Mouse (Mus musculus) hindbrain, embryonic 14.5 days (tissue): ENCODE data around the gene Wfdc15b. TPM values are rescaled to one million over a fixed set of nuclear protein-coding genes. Genes with fewer than 3 reads are reported as not detected.
"Not testable (repeated sequence)": the region's sequence is repeated elsewhere in the genome, so short reads cannot be mapped to it uniquely, and the experiment has no call there.

Experiments
- ATAC-seq: fragments of 200-750 bp; cut with Nextera tagmentation; 2 replicates; pipeline ENCODE4 v1.8.0; 2017; ENCODE audit warnings: moderate number of reproducible peaks, mild to moderate bottlenecking, moderate TSS enrichment, moderate library complexity; ENCODE audit not compliant: low FRiP score
- DNase-seq: peaks from one replicate; pipeline ENCODE4 v3.0.0-alpha.2; 2015; ENCODE audit warnings: low spot score
- H3K27ac ChIP-seq: fragments of 300-500 bp; sonication (generic); 2 replicates; pipeline ENCODE4 v1.5.1; 2014; ENCODE audit warnings: mild to moderate bottlenecking, moderate library complexity
- H3K27me3 ChIP-seq: fragments of 300-500 bp; sonication (generic); 2 replicates; pipeline ENCODE4 v1.6.1; 2014; ENCODE audit warnings: mild to moderate bottlenecking, low read length, mixed read lengths; ENCODE audit not compliant: control insufficient read depth, insufficient read depth
- H3K36me3 ChIP-seq: fragments of 300-500 bp; sonication (generic); replicated peaks from 2 replicates; pipeline ENCODE4 v1.6.1; 2014; ENCODE audit not compliant: control insufficient read depth, insufficient read depth
- H3K4me1 ChIP-seq: fragments of 300-500 bp; sonication (generic); replicated peaks from 2 replicates; pipeline ENCODE4 v1.6.1; 2014; ENCODE audit warnings: antibody characterized with exemption, low read length, mixed read lengths; ENCODE audit not compliant: control insufficient read depth, insufficient read depth
- H3K4me2 ChIP-seq: fragments of 300-500 bp; sonication (generic); replicated peaks from 2 replicates; pipeline ENCODE4 v1.6.1; 2014; ENCODE audit warnings: mild to moderate bottlenecking, moderate library complexity
- H3K4me3 ChIP-seq: fragments of 300-500 bp; sonication (generic); replicated peaks from 2 replicates; pipeline ENCODE4 v1.5.1; 2014; ENCODE audit warnings: mild to moderate bottlenecking, low read length
- H3K9ac ChIP-seq: fragments of 300-500 bp; sonication (generic); 2 replicates; pipeline ENCODE4 v1.6.1; 2014
- H3K9me3 ChIP-seq: fragments of 300-500 bp; sonication (generic); 2 replicates; pipeline ENCODE4 v1.6.1; 2016; ENCODE audit warnings: low read length; ENCODE audit not compliant: control insufficient read depth
- WGBS: fragments of 180-500 bp; shearing (Covaris S2); extraction: QIAGEN DNeasy Blood & Tissue Kit; methylation state at CpG from one replicate; pipeline ENCODE4 v1.1.7; 2014; 5-methylcytosine and 5-hydroxymethylcytosine counted together
- polyA plus RNA-seq: library from polyadenylated mRNA; unstranded; fragments of >200 nt; fragmentation: Nextera tagmentation; extraction: Ambion mirVana; gene quantifications from 2 replicates; pipeline ENCODE4 v1.2.1, GENCODE M21; 2014

The Wfdc15b gene
- polyA plus RNA-seq, 1 experiment from 2014 or later: not detected

DNA sequence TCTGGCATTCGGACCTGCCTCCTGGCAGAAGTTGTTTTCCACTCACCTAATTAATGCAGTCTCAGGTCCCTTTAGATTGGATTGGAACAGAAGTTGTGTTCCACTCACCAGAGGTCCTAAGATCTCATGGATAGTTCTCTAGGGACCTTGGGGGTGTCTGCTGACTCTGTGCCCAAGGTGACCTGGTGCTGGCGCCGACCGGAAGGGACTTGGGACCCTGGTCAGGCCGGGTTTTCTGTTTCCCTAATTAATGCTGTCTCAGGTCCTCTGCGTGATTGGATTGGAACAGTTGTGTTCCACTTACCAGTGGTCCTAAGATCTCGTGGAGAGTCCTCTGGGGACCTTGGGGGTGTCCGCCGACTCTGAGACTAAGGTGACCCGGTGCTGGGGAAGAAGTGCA, 15.4 kb downstream of the Wfdc15b start:
- not testable (repeated sequence) for H3K9me3 ChIP-seq, H3K4me3 ChIP-seq, H3K27me3 ChIP-seq, H3K9ac ChIP-seq, H3K36me3 ChIP-seq, H3K4me2 ChIP-seq, H3K27ac ChIP-seq, H3K4me1 ChIP-seq, ATAC-seq, DNase-seq
- 89% methylated on average over 10 of the region's 10 CpGs for WGBS

DNA sequence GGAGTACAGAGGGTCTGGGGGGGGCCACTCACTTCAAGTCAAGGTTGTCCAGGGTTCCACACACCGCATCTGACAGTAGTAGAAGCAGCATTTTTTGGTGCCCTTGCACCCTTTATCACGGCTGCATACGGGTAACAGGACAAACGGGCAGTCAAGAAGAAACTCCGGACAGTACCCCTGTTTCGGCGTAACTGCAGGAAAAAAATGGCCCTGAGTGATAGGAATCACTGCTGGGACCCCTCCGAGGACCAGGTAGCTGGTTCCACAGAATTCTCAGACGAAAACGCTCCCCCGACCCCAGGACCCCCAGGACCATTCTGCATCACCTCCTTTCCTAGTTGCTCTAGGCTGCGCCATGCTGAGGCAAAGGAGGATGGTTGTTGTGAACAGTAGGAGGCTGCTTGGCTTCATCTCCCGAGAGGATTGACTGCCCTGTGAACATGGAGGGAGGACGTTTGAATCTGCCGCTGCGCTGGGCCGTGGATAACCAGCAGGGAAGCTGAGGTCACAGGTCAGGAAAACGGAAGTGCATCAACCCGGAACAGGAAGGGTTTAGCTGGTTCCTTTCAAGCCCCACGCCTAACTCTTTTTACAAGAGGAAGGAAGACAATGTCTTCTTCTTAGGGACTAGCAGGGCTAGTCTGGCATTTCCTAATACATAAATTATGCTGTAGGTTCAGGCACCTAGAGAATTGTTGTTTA, 21.7 kb downstream of the Wfdc15b start, which contains the start of gene Wfdc15a:
Gene Wfdc15a (minus strand): TSS at position 505 of the 702 bp plus-strand sequence.
- Histone ChIP-seq H3K27ac (no peak within 1 kb of the TSS), H3K4me3 (no peak within 1 kb of the TSS), H3K4me2 (no peak within 1 kb of the TSS), H3K27me3 (no peaks in the 10 kb centered on the region), H3K36me3 (no peaks in the 10 kb centered on the region), H3K9ac (no peak within 1 kb of the TSS), H3K9me3 (no peaks in the 10 kb centered on the region), H3K4me1 (no peaks in the 10 kb centered on the region)
- WGBS: 75% methylated on average over 20 of the region's 20 CpGs
- DNase-seq (no peak), ATAC-seq (no peak)

DNA sequence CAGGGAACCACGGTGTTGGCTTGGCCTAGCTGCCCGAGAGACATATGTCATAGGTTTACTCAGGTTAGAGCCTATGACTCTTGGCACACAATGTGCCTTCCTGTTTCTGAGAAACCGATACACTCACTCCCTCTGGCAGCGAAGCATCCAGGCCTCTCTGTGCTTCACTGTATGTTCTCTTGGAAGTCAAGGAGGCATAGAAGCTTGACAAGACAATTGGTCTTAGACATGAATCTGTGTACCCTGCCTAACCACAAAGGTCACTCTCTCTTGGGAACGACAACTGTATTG, 24.8 kb downstream of the Wfdc15b start:
- no peak overlapping the region for H3K9ac ChIP-seq
- no peaks in the 10 kb centered on the region for H3K27me3 ChIP-seq
- no peaks in the 10 kb centered on the region for H3K36me3 ChIP-seq
- no peak overlapping the region for H3K4me2 ChIP-seq
- H3K9me3 ChIP-seq: no peaks in the 10 kb centered on the region
- no peak overlapping the region for H3K4me3 ChIP-seq
- DNase-seq (no peak), ATAC-seq (no peak)
- H3K27ac ChIP-seq: no peak overlapping the region
- no peaks in the 10 kb centered on the region for H3K4me1 ChIP-seq
- 85% methylated on average over 5 of the region's 5 CpGs for WGBS

DNA sequence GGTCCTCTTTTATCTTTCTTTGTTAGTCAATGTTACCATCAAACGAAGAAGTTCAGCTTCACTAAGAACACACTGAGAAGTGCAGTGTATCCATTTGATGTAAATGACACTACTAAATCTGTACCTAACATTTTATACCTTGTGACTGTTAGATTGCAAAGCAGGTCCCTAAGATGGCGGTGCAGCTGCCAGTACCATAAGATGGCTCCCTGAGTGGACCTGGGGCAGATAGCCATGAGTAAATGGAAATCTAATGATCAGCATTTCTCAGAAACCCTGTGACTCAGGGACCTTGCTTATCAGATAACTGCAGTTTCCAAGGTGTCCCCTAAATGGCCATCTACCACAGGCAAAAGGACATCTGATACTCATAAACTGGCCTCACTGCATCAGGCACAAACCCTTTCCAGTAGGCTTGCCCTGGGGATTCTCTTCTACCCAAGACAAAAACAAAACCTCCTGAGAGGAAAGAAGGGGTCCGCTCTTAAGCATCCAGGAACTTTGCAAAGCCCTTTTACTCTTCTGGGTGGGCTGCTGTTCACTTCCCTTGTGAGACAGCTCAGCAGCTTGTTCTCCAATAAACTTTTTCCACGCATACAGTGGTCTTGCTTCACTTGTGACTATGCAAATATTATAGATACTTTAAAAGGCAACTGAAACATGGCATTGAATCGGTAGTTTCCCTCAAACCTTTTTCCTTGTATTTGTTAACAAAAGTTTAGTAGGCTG, 25.3 kb downstream of the Wfdc15b start:
- H3K27me3 ChIP-seq: no peaks in the 10 kb centered on the region
- H3K4me2 ChIP-seq: no peak overlapping the region
- WGBS: 89% methylated on average over 5 of the region's 5 CpGs
- no peak overlapping the region for H3K4me3 ChIP-seq
- no peak overlapping the region for H3K9ac ChIP-seq
- H3K36me3 ChIP-seq: no peaks in the 10 kb centered on the region
- DNase-seq (no peak), ATAC-seq (no peak)
- no peaks in the 10 kb centered on the region for H3K4me1 ChIP-seq
- no peaks in the 10 kb centered on the region for H3K9me3 ChIP-seq
- no peak overlapping the region for H3K27ac ChIP-seq

DNA sequence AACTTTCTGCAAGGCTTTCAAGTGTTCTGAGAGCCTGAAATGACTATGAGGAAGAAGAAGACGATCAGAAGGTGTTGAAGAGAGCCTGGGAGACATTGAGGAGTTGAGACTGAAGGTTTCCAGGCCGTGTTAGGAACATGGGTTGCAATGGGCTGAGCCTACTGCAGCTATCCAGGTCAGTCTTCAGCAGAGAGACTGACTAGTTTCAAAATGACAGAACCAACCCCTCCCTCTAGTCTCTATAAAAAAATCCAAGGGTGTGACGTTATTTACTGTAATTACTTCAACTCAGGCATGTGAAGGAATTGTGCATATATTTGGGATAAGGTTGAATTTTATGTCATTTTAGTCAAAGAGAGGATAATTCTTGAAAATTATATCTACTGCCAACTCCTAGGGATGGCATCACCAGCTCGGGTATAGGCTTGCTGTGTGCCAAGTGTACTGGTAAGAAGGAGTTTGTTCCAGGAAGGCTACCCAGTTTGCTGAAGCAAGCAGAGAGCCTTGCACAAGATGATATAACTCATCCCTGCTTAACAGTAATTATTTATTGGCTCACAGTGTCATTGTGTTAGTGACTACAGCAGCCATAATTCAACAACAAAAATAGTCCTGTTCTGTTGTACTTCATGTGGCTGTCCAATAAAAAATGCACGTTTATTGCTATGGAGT, 26.4 kb downstream of the Wfdc15b start:
- DNase-seq (no peak), ATAC-seq (no peak)
- H3K27ac ChIP-seq: no peak overlapping the region
- no peaks in the 10 kb centered on the region for H3K36me3 ChIP-seq
- WGBS: 83% methylated on average over 5 of the region's 5 CpGs
- H3K4me2 ChIP-seq: no peak overlapping the region
- no peak overlapping the region for H3K4me3 ChIP-seq
- H3K4me1 ChIP-seq: no peaks in the 10 kb centered on the region
- H3K9me3 ChIP-seq: no peaks in the 10 kb centered on the region
- no peaks in the 10 kb centered on the region for H3K27me3 ChIP-seq
- H3K9ac ChIP-seq: no peak overlapping the region

DNA sequence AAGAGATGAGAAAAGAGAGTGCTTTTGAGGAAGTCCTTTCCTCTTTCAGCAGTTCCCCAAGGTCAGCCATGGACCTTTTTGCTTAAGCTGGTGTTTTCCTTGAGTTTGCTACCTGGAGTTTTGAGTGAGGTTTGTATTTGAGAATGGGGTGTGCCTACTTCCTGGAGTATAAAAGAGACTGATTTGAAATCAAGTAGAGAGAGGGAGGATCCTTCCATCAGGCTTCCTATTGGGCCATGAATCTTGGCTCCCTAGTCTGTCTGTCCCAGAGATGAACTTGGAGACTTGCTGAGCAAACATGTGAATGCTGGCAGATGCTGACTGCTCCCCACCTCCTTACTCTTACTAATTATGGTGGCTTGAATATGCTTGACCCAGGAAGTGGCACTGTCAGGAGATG, 29.2 kb downstream of the Wfdc15b start:
- Histone ChIP-seq H3K9me3 (no peaks in the 10 kb centered on the region), H3K4me3 (no peak overlapping the region)
- no peak for ATAC-seq

DNA sequence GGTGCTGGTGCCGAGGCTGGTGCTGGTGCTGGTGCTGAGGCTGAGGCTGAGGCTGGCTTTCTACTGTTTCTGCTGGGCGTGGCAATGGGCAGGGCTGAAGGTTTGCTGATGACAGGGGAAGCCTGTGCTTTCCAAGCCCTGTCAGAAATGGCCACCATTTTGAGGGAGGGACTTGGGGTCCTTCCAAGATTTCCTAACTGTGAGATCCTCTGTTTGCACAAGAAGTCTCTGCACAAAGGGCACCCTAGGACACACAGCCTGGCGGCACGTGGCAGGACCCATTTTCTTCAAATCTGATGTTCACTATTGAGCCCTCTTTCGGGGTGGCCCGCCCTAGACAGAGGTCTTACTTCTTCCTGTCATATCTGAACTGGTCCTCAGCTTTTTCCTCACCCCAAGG, 30.9 kb downstream of the Wfdc15b start, which contains the start of gene Wfdc12:
Gene Wfdc12 (minus strand): TSS at position 33 of the 400 bp plus-strand sequence.
- H3K9me3 ChIP-seq: no peaks in the 10 kb centered on the region
- H3K36me3 ChIP-seq: no peaks in the 10 kb centered on the region
- H3K4me1 ChIP-seq: no peaks in the 10 kb centered on the region
- DNase-seq (no peak), ATAC-seq (no peak)
- H3K9ac ChIP-seq: no peak within 1 kb of the TSS
- 94% methylated on average over 6 of the region's 6 CpGs for WGBS
- no peak within 1 kb of the TSS for H3K4me2 ChIP-seq
- H3K27me3 ChIP-seq: no peaks in the 10 kb centered on the region
- no peak within 1 kb of the TSS for H3K27ac ChIP-seq
- H3K4me3 ChIP-seq: no peak within 1 kb of the TSS

More for the DNA sequence above, 29.2 kb downstream of the Wfdc15b start:
- no peak overlapping the region for H3K4me2 ChIP-seq
- no peaks in the 10 kb centered on the region for H3K4me1 ChIP-seq
- H3K27me3 ChIP-seq: no peaks in the 10 kb centered on the region
- H3K9ac ChIP-seq: no peak overlapping the region
- H3K27ac ChIP-seq: no peak overlapping the region
- H3K36me3 ChIP-seq: no peaks in the 10 kb centered on the region
- no peak for DNase-seq

DNA sequence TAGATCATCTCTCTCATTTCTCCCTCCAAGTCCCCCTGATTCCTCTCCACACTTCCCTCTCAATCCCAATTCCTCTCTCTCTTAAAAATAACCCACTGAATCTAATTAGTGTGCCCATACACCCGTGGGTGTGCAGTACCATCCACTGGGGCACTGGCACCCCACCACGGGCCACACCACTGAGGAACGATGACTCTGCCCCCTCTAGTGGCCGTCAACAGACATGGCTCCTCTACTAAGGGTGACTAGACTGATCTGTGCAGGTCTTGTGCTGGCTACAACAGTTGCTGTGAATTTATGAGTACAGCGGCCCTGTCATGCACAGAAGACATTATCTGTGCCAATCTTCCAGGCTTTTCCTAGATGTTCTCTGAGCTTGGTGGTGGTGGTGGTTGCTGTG, 32.7 kb downstream of the Wfdc15b start:
- 29% methylated on average over 5 of the region's 5 CpGs for WGBS
- no peak for ATAC-seq

DNA sequence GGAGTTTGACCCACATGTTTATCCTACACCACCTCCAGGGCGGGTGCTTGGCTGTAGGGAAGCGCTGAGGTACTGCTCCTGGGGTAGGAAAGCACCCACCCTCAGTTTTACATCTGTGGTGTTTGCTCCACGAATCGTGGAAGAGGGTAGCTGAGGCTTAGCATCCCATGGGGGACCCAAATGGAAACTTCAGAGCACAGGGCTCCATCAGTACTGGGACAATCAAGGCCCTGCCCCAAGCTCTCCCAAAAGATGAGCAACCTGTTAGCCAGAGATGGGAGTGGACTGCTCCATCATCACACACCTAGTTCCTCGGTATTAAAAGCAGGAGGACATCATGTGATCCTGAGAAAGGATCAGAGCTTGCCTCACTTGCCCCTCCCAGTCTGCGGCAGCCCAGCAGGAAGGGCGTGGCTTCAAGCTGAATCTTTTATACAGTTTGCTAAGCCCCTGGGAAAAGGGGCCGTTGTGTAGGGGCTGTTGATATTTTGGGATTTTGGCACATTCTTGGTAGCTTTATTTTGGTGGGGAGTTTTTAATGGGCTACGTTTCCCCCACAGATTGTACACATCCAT, 37.2 kb downstream of the Wfdc15b start:
- H3K27ac ChIP-seq: no peak overlapping the region
- no peak overlapping the region for H3K9ac ChIP-seq
- no peaks in the 10 kb centered on the region for H3K4me1 ChIP-seq
- no peaks in the 10 kb centered on the region for H3K36me3 ChIP-seq
- H3K9me3 ChIP-seq: no peaks in the 10 kb centered on the region
- ATAC-seq: no peak
- 43% methylated on average over 9 of the region's 9 CpGs for WGBS
- no peak overlapping the region for H3K4me3 ChIP-seq
- no peaks in the 10 kb centered on the region for H3K27me3 ChIP-seq
- H3K4me2 ChIP-seq: no peak overlapping the region
- no peak for DNase-seq

More for the DNA sequence above, 32.7 kb downstream of the Wfdc15b start:
- Histone ChIP-seq H3K36me3 (no peaks in the 10 kb centered on the region), H3K4me3 (no peak overlapping the region), H3K27ac (no peak overlapping the region), H3K9ac (no peak overlapping the region), H3K4me2 (no peak overlapping the region), H3K27me3 (no peaks in the 10 kb centered on the region), H3K9me3 (no peaks in the 10 kb centered on the region), H3K4me1 (no peaks in the 10 kb centered on the region)
- no peak for DNase-seq
